Mouse (Mus musculus) lung, postnatal 0 days (tissue): ENCODE measurements at regions not wholly inside any gene's neighbourhood (a gene's known extent, or its start where the extent isn't known, plus 50 kb on each side); places are given as distances from the start of the nearest gene placed in this dataset.

ENCODE experiments used
- ATAC-seq: fragments of 200-750 bp; cut with Nextera tagmentation; 2 replicates; pipeline ENCODE4 v1.8.0; 2017; ENCODE audit warnings: moderate library complexity
- DNase-seq: peaks from one replicate; pipeline ENCODE4 v3.0.0-alpha.2; 2016; ENCODE audit warnings: low spot score
- H3K27ac ChIP-seq: fragments of 300-500 bp; sonication (generic); 2 replicates; pipeline ENCODE4 v1.5.1; 2014; ENCODE audit warnings: antibody characterized with exemption, mild to moderate bottlenecking, low read length, mixed read lengths
- H3K27me3 ChIP-seq: fragments of 300-500 bp; sonication (generic); replicated peaks from 2 replicates; pipeline ENCODE4 v1.6.1; 2014; ENCODE audit warnings: low read length, mixed read lengths; ENCODE audit not compliant: insufficient read depth
- H3K36me3 ChIP-seq: fragments of 300-500 bp; sonication (generic); 2 replicates; pipeline ENCODE4 v1.6.1; 2014; ENCODE audit warnings: low read length, mixed read lengths; ENCODE audit not compliant: insufficient read depth
- H3K4me1 ChIP-seq: fragments of 300-500 bp; sonication (generic); 2 replicates; pipeline ENCODE4 v1.6.1; 2014; ENCODE audit warnings: antibody characterized with exemption, low read depth, low read length, mixed read lengths; ENCODE audit not compliant: insufficient read depth
- H3K4me2 ChIP-seq: fragments of 300-500 bp; sonication (generic); replicated peaks from 2 replicates; pipeline ENCODE4 v1.6.1; 2014; ENCODE audit warnings: low read depth, mild to moderate bottlenecking, low read length, moderate library complexity, mixed read lengths
- H3K4me3 ChIP-seq: fragments of 300-500 bp; sonication (generic); 2 replicates; pipeline ENCODE4 v1.5.1; 2014; ENCODE audit warnings: low read depth, low read length
- H3K9ac ChIP-seq: fragments of 300-500 bp; sonication (generic); replicated peaks from 2 replicates; pipeline ENCODE4 v1.6.1; 2014; ENCODE audit warnings: low read depth, mild to moderate bottlenecking
- H3K9me3 ChIP-seq: fragments of 300-500 bp; sonication (generic); 2 replicates; pipeline ENCODE4 v1.6.1; 2016; ENCODE audit warnings: low read length, mixed read lengths
- CTCF ChIP-seq: IDR thresholded peaks from 2 replicates; pipeline ENCODE4 v1.5.1; 2016; ENCODE audit warnings: antibody characterized with exemption, mild to moderate bottlenecking
- EP300 ChIP-seq: IDR thresholded peaks from 2 replicates; pipeline ENCODE4 v1.6.1; 2016; ENCODE audit warnings: antibody characterized with exemption, mild to moderate bottlenecking, control low read depth
- WGBS: fragments of 180-500 bp; shearing (Covaris S2); extraction: QIAGEN DNeasy Blood & Tissue Kit; methylation state at CpG from one replicate; pipeline ENCODE4 v1.1.7; 2014; 5-methylcytosine and 5-hydroxymethylcytosine counted together

GRCm38 (mm10) chr2:117759491-117760013, 352.1 kb upstream of the Thbs1 start:
- no peaks in the 10 kb centered on the region for H3K36me3 ChIP-seq
- DNase-seq: peak; percentile 32
- TF ChIP-seq EP300 (no peak), CTCF (no peak)
- H3K4me3 ChIP-seq: no peak overlapping the region
- H3K27me3 ChIP-seq: no peaks in the 10 kb centered on the region
- ATAC-seq: peak; percentile 44; the same call in 1 of the 2 replicates
- H3K4me1 ChIP-seq: no peaks in the 10 kb centered on the region
- no peak overlapping the region for H3K9ac ChIP-seq
- WGBS: 37% methylated on average over 1 of the region's 1 CpGs
- no peak overlapping the region for H3K4me2 ChIP-seq
- no peaks in the 10 kb centered on the region for H3K9me3 ChIP-seq
- H3K27ac ChIP-seq: no peak overlapping the region

GRCm38 (mm10) chr2:117763631-117764030, 348.0 kb upstream of the Thbs1 start:
- Histone ChIP-seq H3K4me1 (no peaks in the 10 kb centered on the region), H3K36me3 (no peaks in the 10 kb centered on the region), H3K27ac (no peak overlapping the region), H3K4me3 (no peak overlapping the region), H3K4me2 (no peak overlapping the region), H3K27me3 (no peaks in the 10 kb centered on the region), H3K9ac (no peak overlapping the region), H3K9me3 (no peaks in the 10 kb centered on the region)
- 48% methylated on average over 1 of the region's 1 CpGs for WGBS
- ATAC-seq: no peak
- DNase-seq: no peak
- TF ChIP-seq EP300 (no peak), CTCF (no peak)

- Histone ChIP-seq H3K27ac (peak overlapping the region; percentile 47; the same call in 1 of the 2 replicates), H3K4me2 (no peak overlapping the region), H3K27me3 (no peaks in the 10 kb centered on the region), H3K4me3 (no peak overlapping the region), H3K9me3 (no peaks in the 10 kb centered on the region), H3K9ac (no peak overlapping the region), H3K36me3 (no peaks in the 10 kb centered on the region), H3K4me1 (no peaks in the 10 kb centered on the region)
- TF ChIP-seq CTCF (no peak), EP300 (no peak)
- no peak for ATAC-seq
- WGBS: 39% methylated on average over 5 of the region's 5 CpGs
- no peak for DNase-seq
These were observed 346.1 kb upstream of the Thbs1 start for GRCm38 (mm10) chr2:117765572-117765971.

- 50% methylated on average over 3 of the region's 3 CpGs for WGBS
- H3K9ac ChIP-seq: no peak overlapping the region
- peak; percentile 79 for DNase-seq
- no peak overlapping the region for H3K4me3 ChIP-seq
- 0 out of 2 replicates have a peak overlapping the region, but pooled peaks have one; percentile 47 for H3K27ac ChIP-seq
- no peak overlapping the region for H3K4me2 ChIP-seq
- H3K4me1 ChIP-seq: no peaks in the 10 kb centered on the region
- no peaks in the 10 kb centered on the region for H3K36me3 ChIP-seq
- TF ChIP-seq EP300 (0 out of 2 replicates have a peak, but pooled peaks have one; percentile 11), CTCF (no peak)
- H3K9me3 ChIP-seq: no peaks in the 10 kb centered on the region
- ATAC-seq: peak; percentile 58
- no peaks in the 10 kb centered on the region for H3K27me3 ChIP-seq
These were observed 345.2 kb upstream of the Thbs1 start for GRCm38 (mm10) chr2:117766450-117766849.

- 32% methylated on average over 7 of the region's 7 CpGs for WGBS
- TF ChIP-seq CTCF (no peak), EP300 (peak; percentile 37; the same call in 1 of the 2 replicates)
- Histone ChIP-seq H3K27ac (no peak overlapping the region), H3K4me1 (no peaks in the 10 kb centered on the region), H3K9ac (no peak overlapping the region), H3K9me3 (no peaks in the 10 kb centered on the region), H3K4me3 (no peak overlapping the region), H3K36me3 (no peaks in the 10 kb centered on the region), H3K4me2 (no peak overlapping the region), H3K27me3 (no peaks in the 10 kb centered on the region)
- peak; percentile 67 for DNase-seq
- ATAC-seq: peak; percentile 49
These were observed 342.1 kb upstream of the Thbs1 start for GRCm38 (mm10) chr2:117769402-117770114.

GRCm38 (mm10) chr2:117770115-117770485, 341.6 kb upstream of the Thbs1 start:
- H3K9ac ChIP-seq: no peak overlapping the region
- no peak overlapping the region for H3K4me3 ChIP-seq
- H3K9me3 ChIP-seq: no peaks in the 10 kb centered on the region
- ATAC-seq (no peak), DNase-seq (no peak)
- TF ChIP-seq EP300 (no peak), CTCF (no peak)
- no peaks in the 10 kb centered on the region for H3K4me1 ChIP-seq
- WGBS: 40% methylated on average over 3 of the region's 3 CpGs
- H3K36me3 ChIP-seq: no peaks in the 10 kb centered on the region
- H3K4me2 ChIP-seq: no peak overlapping the region
- no peaks in the 10 kb centered on the region for H3K27me3 ChIP-seq
- H3K27ac ChIP-seq: no peak overlapping the region
